Mouse (Mus musculus) brain, embryonic 18.5 days (tissue): ENCODE results near the gene Olfr340.
"Not testable (repeated sequence)": the region's sequence is repeated elsewhere in the genome, so short reads cannot be mapped to it uniquely, and the experiment has no call there.

Source experiments
- DNase-seq: peaks from one replicate; pipeline ENCODE4 v3.0.0-alpha.2; 2012; ENCODE audit warnings: low read depth, low spot score

Gene Olfr340

DNA sequence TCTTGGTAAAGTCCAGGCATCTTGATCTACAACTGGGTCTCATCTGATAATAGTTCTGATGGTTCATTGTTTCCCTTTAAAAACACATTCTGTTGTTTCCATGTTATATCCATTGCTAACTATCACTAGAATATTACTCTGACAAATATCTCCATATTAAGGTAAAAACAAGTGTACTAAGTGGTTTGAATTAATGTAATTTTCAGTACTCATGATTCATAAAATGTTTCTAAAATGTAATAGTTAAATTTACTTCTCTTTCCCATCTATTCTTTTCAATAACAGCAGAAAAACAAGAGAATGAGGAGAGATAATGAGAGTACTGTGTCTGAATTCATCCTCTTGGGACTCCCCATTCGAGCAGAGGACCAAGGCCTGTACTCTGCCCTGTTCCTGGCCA is at the start of gene Olfr340:
Gene Olfr340 (plus strand): TSS at position 301 of the 400 bp plus-strand sequence.
- no peak for DNase-seq

DNA sequence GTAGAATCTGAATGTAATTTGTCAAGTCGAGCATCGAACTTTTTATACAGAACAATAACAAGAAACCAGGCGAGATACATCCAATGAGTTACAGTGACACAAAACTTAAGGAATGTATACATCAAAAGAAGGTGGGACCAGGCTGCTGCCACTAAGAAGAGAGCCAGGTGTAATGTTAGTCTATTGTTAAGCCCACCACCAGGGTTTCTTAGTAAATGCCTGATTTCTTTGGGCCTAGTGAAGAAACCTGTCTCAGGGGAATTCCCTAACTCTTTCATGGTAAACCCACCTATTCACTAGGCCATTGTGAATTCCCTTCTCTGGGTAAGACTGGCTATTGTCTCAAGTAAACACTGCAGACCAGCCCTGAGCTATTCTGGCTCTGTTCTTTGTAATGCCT is 37.2 kb upstream of the Olfr340 start:
- DNase-seq = not testable (repeated sequence)

DNA sequence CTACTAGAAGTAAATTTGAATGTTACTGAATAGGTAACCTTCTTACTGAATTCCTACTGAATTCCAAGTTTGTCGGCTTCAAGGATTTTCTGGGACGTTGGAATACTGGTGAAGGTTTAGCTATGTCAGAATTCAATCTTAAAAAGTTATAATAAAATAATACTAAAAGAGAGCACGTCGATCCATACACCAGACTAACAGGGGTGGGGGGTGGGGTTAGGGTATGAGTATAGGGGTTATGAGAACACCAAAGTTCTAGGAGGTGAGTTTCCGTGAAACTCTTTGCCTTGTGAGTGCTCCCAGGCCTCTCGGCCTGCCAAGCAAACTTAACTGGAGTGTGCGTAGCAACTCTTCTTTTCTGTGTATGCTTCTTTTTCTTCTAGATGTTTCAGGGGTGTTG is 36.8 kb upstream of the Olfr340 start:
- DNase-seq = not testable (repeated sequence)

DNA sequence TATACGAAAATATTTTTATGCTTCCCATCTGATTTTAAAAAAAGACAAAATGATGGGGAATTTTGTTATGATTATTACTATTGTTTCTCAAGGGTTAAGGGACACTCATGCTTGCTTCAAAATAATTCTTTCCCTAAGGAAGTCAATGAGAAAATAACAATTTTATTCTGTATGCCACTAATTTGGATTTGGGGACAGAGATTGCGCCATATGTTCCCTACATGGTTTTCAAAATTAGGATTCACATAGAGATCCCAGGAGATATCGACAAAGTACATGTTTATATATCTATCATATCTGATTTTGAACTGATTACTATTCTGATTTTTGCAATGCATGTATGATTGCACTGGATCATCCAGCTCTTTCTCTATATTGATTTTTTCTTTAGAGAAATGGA is 33.7 kb upstream of the Olfr340 start, which contains the start of gene Olfr339:
Gene Olfr339 (plus strand): TSS at position 301 of the 400 bp plus-strand sequence.
- DNase-seq = no peak

DNA sequence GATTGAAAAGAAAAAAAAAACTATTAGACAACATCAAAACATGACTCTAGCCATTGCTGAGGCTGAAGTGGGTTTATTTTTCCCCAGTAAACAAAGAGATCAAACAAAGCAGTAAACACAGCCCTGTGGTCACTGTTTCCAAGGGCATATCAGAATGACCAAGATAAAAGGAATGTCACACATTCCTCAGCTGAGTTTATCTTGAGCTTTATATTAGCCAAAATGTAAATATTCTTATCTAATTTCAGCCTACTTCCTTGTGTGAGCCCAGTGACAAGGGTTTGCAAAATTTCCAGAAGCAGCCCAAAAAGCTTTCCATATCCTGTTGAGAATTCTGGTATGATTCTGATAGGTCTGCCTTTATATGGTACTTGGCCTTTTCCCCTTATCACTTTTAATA is 21.2 kb downstream of the Olfr340 start:
- no peak for DNase-seq

DNA sequence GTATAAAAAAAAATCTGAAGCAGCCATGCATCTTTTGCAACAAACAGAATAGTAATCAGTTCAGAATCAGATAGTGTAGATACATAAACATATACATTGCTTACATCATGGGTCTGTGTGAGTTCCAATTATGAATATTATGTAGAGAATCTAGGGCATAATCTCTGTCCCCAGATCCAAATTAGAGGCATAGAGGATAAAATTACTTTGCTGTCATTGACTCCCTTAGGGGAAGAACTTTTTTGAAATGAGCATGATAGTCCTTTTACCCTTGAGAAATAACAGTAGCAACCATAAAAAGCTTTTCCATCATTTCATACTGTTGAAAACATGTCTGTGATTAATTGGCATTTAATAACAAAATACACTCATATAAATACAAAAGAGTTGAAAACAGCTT is 30.0 kb downstream of the Olfr340 start, which contains the start of gene Olfr341:
Gene Olfr341 (minus strand): TSS at position 101 of the 400 bp plus-strand sequence.
- no peak for DNase-seq
